Mouse (Mus musculus) kidney, adult 2 months (tissue): Measurements from ENCODE around the gene Ccdc162. TPM values are rescaled to one million over a fixed set of nuclear protein-coding genes. Genes with fewer than 3 reads are reported as not detected.

Source experiments
- DNase-seq: peaks from one replicate; pipeline ENCODE4 v3.0.0; 2021
- H3K27ac ChIP-seq: fragments of 200-500 bp; 2 replicates; pipeline ENCODE4 v1.5.1; 2012; ENCODE audit warnings: low read depth, low read length, control low read depth, inconsistent platforms; ENCODE audit not compliant: insufficient read depth
- H3K27me3 ChIP-seq: fragments of 200-500 bp; replicated peaks from 2 replicates; pipeline ENCODE4 v1.6.1; 2012; ENCODE audit warnings: mild to moderate bottlenecking, moderate library complexity, low read length, inconsistent platforms; ENCODE audit not compliant: control insufficient read depth, insufficient read depth
- H3K36me3 ChIP-seq: fragments of 200-500 bp; 2 replicates; pipeline ENCODE4 v1.6.1; 2012; ENCODE audit warnings: mild to moderate bottlenecking, moderate library complexity, low read length, inconsistent platforms; ENCODE audit not compliant: control insufficient read depth, insufficient read depth
- H3K4me1 ChIP-seq: fragments of 200-500 bp; 2 replicates; pipeline ENCODE4 v1.6.1; 2011; ENCODE audit warnings: low read length; ENCODE audit not compliant: control insufficient read depth, insufficient read depth
- H3K4me3 ChIP-seq: fragments of 200-500 bp; 2 replicates; pipeline ENCODE4 v1.5.1; 2011; ENCODE audit warnings: mild to moderate bottlenecking, low read depth, low read length, control low read depth; ENCODE audit not compliant: insufficient read depth
- CTCF ChIP-seq: fragments of 200-500 bp; conservative IDR thresholded peaks from 2 replicates; pipeline ENCODE4 v1.5.1; 2011; ENCODE audit warnings: low read depth, mild to moderate bottlenecking, control low read depth, low read length, moderate library complexity, mixed read lengths; ENCODE audit not compliant: insufficient read depth, insufficient read length
- POLR2A ChIP-seq: fragments of 200-500 bp; IDR thresholded peaks from one replicate; pipeline ENCODE4 v1.6.1; 2011; ENCODE audit warnings: low read depth, low read length, control low read depth
- WGBS: fragments of 180-500 bp; shearing (Covaris S2); methylation state at CpG from one replicate; pipeline ENCODE4 v1.1.7; 2018; 5-methylcytosine and 5-hydroxymethylcytosine counted together
- polyA plus RNA-seq: library from polyadenylated mRNA; depleted of rRNA; stranded (reverse); fragments of >200 nt; gene quantifications from 2 replicates; pipeline ENCODE4 v1.2.3, GENCODE M21; 2012

Ccdc162 gene
- polyA plus RNA-seq, 1 experiment, result 2.1 TPM

- no peaks in the 10 kb centered on the region for H3K27me3 ChIP-seq
- DNase-seq, result no peak
- TF ChIP-seq CTCF, result no peak
- no peak for TF ChIP-seq POLR2A
- no peaks in the 10 kb centered on the region for H3K4me1 ChIP-seq
- H3K36me3 ChIP-seq, result no peaks in the 10 kb centered on the region
- H3K4me3 ChIP-seq, result no peak overlapping the region
- WGBS, result 72% methylated on average over 9 of the region's 9 CpGs
- no peak overlapping the region for H3K27ac ChIP-seq
These were observed 81.0 kb downstream of the Ccdc162 start for GRCm38 (mm10) chr10:41635276-41636033.

DNA sequence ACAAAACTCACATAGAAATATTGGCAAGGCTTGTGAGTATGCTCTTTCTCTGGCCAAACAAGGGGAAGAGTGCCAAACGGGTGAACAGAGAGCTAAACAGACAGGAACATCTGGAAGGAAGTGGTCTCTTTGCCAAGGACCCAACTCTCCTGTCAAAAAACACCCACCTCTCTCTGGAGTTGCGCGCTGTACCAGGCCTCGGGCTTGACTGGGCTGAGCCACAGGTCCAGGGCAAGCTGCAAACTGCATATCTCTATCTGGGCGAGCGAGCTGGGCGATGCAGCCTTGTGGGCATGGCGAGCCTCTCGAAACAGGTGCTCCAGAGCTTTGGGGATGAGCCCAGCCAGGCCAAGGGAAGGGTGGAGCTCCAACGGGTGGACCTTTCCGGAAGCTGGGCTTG lies 82.6 kb downstream of the Ccdc162 start:
- 88% methylated on average over 11 of the region's 11 CpGs for WGBS
- no peak for TF ChIP-seq CTCF
- TF ChIP-seq POLR2A, result no peak
- no peak for DNase-seq
- Histone ChIP-seq H3K36me3 (no peaks in the 10 kb centered on the region), H3K27me3 (no peaks in the 10 kb centered on the region), H3K27ac (no peak overlapping the region), H3K4me3 (no peak overlapping the region), H3K4me1 (no peaks in the 10 kb centered on the region)

- H3K27me3 ChIP-seq, result no peaks in the 10 kb centered on the region
- H3K27ac ChIP-seq, result no peak overlapping the region
- H3K4me1 ChIP-seq, result no peaks in the 10 kb centered on the region
- H3K4me3 ChIP-seq, result no peak overlapping the region
- 98% methylated on average over 1 of the region's 1 CpGs for WGBS
- no peaks in the 10 kb centered on the region for H3K36me3 ChIP-seq
- TF ChIP-seq CTCF (0 out of 2 replicates have a peak, but pooled peaks have one; percentile 9), POLR2A (no peak)
- DNase-seq, result no peak
These were observed 84.4 kb downstream of the Ccdc162 start for GRCm38 (mm10) chr10:41632062-41632461.

GRCm38 (mm10) chr10:41626996-41627395 lies 89.4 kb downstream of the Ccdc162 start:
- Histone ChIP-seq H3K36me3 (no peaks in the 10 kb centered on the region), H3K27me3 (no peaks in the 10 kb centered on the region), H3K4me1 (no peaks in the 10 kb centered on the region), H3K4me3 (no peak overlapping the region), H3K27ac (no peak overlapping the region)
- DNase-seq, result no peak
- TF ChIP-seq CTCF (no peak), POLR2A (no peak)
- 77% methylated on average over 3 of the region's 3 CpGs for WGBS

DNA sequence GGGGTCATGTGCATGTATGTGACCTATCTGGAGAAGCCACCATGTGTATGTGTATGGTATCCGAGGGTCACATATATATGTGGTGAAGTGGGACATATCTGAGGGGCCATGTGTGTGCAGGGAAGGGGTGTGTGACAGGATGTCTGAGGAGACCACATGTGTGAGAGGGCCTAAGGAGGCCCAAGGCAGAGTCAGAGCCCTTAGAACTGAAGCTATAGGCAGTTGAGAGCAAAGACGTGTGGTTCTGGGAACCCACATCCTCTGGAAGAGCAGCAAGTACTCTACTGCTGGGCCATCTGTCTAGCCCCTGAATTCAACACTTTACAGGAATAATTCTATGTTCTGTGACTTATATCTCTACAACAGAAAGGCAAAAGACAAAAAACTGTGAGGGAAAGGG lies 96.4 kb downstream of the Ccdc162 start:
- Histone ChIP-seq H3K4me3 (no peak overlapping the region), H3K36me3 (no peaks in the 10 kb centered on the region), H3K27ac (no peak overlapping the region), H3K27me3 (no peaks in the 10 kb centered on the region), H3K4me1 (no peaks in the 10 kb centered on the region)
- TF ChIP-seq POLR2A, result no peak
- no peak for TF ChIP-seq CTCF
- DNase-seq, result no peak
- WGBS, result 97% methylated on average over 2 of the region's 2 CpGs

DNA sequence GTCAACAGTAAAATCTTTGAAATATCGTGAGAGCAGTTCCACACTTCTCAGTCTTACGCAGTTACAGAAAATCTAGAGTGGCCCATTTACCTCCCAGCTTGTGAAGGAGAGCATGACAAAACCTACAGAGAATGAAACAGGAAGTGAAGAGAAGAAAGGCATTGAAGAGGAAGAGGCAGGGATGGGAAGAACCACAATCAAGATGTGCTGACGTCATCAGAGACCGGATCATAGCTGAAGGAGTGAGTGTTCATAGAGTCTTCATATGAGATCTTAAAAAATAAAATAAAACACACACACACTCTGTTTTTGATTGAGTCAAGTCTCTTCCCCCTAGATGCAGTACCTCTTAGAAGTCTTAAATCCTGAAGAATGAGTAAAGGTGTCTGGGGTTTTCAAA lies 100.9 kb downstream of the Ccdc162 start:
- Histone ChIP-seq H3K36me3 (no peaks in the 10 kb centered on the region), H3K4me1 (peaks cover 17% of the 10 kb centered on the region), H3K27me3 (no peaks in the 10 kb centered on the region), H3K4me3 (no peak overlapping the region), H3K27ac (no peak overlapping the region)
- TF ChIP-seq POLR2A, result no peak
- no peak for TF ChIP-seq CTCF
- WGBS, result 87% methylated on average over 4 of the region's 4 CpGs
- no peak for DNase-seq

GRCm38 (mm10) chr10:41611941-41612340 lies 104.5 kb downstream of the Ccdc162 start:
- Histone ChIP-seq H3K27me3 (no peaks in the 10 kb centered on the region), H3K4me1 (peaks cover 17% of the 10 kb centered on the region), H3K4me3 (no peak overlapping the region), H3K27ac (peak overlapping the region; percentile 93), H3K36me3 (no peaks in the 10 kb centered on the region)
- TF ChIP-seq CTCF (no peak), POLR2A (no peak)
- WGBS, result 56% methylated on average over 5 of the region's 5 CpGs
- peak; percentile 84 for DNase-seq

- Histone ChIP-seq H3K27me3 (no peaks in the 10 kb centered on the region), H3K4me1 (peaks cover 17% of the 10 kb centered on the region), H3K36me3 (no peaks in the 10 kb centered on the region), H3K4me3 (no peak overlapping the region), H3K27ac (no peak overlapping the region)
- peak; percentile 72 for DNase-seq
- TF ChIP-seq POLR2A, result no peak
- TF ChIP-seq CTCF, result no peak
- WGBS, result 44% methylated on average over 1 of the region's 1 CpGs
These were observed 107.0 kb downstream of the Ccdc162 start for GRCm38 (mm10) chr10:41609475-41609874.
